Mouse (Mus musculus): ENCODE results near the gene Acsl3. TPM values are rescaled to one million over a fixed set of nuclear protein-coding genes. Genes with fewer than 3 reads are reported as not detected.

The Acsl3 gene
- polyA plus RNA-seq, 3 experiments from 2014 or later = 0.77 to 5.7 (median 2.1) TPM

- no peak for ATAC-seq
Measured at GRCm38 (mm10) chr1:78745230-78745777, 87.7 kb downstream of the Acsl3 start.

Other genes starting within 250 kb of the Acsl3 start
- 10 to 100 TPM; 62.2 to 73.8 (median 68.2) TPM for gene Farsb, start 168.9 kb upstream of the Acsl3 start, polyA plus RNA-seq (2017; shearing (Covaris generic))
- not detected for gene Mogat1, start 146.8 kb upstream of the Acsl3 start, polyA plus RNA-seq (2017; shearing (Covaris generic))
- not detected for gene BC035947, start 145.7 kb upstream of the Acsl3 start, polyA plus RNA-seq (2017; shearing (Covaris generic))
- under 1 TPM; 0.10 to 0.93 (median 0.42) TPM for gene Utp14b, start 213 bp downstream of the Acsl3 start, polyA plus RNA-seq (2017; shearing (Covaris generic))
- not detected for gene Kcne4, start 158.9 kb downstream of the Acsl3 start, polyA plus RNA-seq (2017; shearing (Covaris generic))

All from inflammation-experienced regulatory T-cells, adult 6 months (primary cell).